Mouse (Mus musculus): ENCODE data around the gene Mocs1.

Mocs1 gene

DNA sequence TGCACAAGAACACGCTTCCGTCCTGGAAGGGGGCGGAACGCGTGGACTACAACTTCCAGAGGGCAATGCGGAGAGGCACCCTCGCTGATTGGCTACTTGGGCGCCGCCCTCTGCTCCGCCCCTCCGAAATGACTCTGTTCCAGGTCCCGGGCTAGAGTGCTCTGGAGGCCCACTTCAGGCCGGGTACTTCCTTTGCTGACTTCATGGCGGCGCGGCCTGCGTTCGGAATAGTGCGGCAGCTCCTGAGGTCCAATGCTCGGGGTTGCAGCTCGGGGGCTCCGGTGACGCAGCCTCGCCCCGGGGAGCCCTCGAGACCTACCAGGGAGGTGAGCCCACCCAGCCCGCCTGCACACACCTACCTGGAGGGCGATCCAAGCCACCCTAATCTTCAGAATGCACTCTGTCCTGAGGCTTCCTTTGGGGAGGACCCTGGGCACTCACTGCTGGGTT lies at the start of gene Mocs1:
Gene Mocs1, plus strand, starts transcription at position 124 of the 450 bp plus-strand sequence.
- DNase-seq (ENCODE audit: low spot score in 2 of 2) = peak; percentile 91 to 94

DNA sequence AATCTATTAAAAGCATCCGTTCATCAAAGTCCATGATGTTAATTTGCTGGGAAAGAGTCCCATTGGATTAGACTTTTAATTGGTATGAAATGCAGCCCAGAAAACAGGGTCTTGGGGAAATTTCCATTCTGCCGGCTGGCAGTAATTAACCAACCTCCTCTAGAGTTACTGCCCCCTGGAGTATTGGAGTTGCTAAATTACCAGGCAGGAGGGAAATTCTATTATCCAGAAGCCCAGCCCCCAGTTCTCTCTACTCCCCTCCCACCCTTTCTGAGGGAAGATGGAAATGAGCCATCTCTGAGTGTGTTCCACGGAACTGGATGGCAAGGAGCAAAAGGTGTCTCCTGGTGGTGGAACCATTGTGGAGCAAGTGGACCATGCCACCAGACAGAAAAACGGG lies 48.5 kb upstream of the Mocs1 start:
- DNase-seq (ENCODE audit: low spot score in 2 of 2) = no peak

DNA sequence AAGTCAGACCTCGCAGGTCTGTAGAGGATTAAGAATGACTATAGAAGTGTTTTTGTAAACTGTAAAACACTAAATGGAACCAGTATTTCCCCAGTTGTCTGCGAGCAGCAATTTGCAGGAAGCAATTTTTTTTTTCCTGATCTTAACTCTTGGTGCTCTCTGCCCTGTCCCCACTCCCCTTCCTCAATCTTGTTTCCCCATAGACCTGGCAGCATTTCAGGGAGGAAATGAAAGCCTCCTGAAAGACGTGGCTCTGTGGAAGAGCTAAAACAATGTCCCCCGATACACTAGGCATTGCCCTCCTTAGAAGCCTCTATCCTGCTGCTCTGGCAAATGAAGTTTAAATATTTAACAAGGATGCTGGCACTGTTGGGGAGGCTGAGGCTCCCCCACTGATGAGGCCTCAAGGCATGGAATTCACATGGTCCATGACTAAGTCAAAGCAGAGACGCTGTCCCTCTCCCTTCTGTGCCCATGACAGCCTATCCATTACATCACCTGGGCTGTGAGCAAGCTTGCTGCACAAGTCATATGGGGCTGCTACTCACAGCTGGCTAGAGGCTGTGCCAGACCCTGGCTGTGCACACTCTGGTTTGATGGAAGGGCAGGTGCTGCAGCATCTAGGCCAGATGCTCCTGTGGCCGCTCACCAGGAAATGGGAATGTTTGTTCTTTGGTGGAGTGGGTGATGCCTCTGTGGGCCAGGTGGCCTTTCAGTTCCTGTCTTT lies 43.8 kb upstream of the Mocs1 start:
- DNase-seq (ENCODE audit: low spot score in 2 of 2) = no peak

DNA sequence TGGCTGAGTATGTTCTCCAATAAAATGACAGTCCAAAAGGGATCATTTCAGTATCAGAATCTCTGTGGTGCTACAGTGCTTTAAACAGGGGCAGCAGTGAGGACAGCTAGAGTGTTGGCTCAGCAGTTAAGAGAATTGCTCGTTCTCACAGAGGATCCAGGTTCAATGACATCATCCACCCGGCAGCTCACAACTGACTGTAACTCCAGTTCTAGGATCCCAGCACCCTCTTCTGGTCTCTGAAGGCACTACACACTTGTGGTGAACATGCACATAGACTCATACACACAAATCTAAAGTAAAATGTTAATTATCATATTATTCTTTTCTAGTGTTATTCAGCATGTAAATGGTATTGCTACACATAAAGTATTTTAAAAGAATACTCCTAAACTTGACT lies 40.4 kb upstream of the Mocs1 start:
- no peak for DNase-seq (ENCODE audit: low spot score in 2 of 2)

DNA sequence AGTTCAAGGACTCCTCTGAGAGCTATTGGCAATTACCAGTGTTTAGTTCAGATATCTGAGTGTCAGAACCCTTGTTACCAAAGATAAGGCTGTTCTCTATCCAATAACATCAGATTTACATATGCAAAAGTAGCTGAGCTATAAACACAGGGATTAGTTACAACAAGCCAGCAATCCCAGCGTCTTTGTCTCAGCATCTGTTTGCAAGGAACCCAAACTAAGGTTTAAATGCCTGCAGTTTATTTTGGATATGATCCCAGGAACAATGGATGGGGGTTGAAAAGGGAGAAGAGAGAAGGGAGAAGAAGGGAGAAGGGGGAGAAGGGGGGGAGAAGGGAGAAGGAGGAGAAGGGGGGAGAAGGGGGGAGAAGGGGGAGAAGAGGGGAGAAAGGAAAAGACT lies 35.4 kb upstream of the Mocs1 start:
- no peak for DNase-seq (ENCODE audit: low spot score in 2 of 2)

DNA sequence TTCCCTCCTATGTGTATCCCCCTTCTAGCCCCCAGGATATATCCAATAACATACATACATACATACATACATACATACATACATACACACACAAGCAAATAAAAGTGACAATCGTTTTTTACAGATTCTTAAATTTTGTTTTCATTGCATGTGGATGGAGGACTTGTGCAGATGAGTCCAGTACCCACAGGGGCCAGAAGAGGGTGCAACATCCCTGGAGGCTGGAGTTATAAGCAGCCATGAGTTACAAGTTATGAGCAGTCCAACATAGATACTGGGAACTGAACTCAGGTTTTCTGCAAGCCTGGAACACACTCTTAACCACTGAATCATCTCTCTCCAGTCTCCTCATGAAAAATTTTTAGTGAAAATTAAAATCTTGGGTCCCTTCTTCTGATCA lies 33.3 kb upstream of the Mocs1 start:
- no peak for DNase-seq (ENCODE audit: low spot score in 2 of 2)

DNA sequence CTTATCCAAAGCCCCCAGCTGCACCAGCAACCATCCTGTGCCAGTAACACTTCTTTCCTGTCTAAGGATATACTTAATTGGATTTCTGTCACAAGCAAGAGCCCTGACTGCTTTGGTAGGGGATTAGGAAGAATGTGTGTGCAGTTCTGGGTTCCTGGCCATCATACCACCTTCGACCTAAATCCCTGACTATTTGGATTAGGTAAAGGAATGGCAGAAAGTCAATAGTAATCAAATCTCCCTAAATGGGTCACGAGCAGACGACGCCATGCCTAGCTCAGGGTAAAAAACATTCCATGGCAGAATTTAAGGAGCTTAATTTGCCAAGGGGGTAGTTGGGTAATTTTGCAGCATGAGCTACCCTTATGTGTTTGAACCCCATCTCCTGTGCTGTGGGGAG lies 28.6 kb upstream of the Mocs1 start:
- DNase-seq (ENCODE audit: low spot score in 2 of 2) = no peak

DNA sequence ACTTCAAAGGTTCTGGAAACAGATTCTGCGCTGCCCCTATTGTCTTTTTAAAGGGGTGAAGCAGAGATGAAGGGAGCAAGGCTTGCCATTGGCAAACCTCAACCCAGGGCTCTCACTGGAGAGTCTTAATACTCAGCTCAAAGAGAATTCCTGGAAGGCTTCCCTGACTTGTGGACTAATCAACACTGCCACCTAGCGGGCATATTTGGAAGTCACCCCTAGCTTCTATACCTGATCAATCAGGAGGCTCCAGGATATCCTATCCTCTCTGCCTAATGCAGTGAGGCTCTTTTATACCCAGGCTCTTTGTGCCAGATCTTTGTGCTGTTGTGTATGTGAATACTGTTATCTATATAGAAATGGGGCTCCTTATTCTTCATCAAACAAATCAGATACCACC lies 28.0 kb upstream of the Mocs1 start:
- peak in 1 of 2 experiments; percentile 68 for DNase-seq (ENCODE audit: low spot score in 2 of 2)

DNA sequence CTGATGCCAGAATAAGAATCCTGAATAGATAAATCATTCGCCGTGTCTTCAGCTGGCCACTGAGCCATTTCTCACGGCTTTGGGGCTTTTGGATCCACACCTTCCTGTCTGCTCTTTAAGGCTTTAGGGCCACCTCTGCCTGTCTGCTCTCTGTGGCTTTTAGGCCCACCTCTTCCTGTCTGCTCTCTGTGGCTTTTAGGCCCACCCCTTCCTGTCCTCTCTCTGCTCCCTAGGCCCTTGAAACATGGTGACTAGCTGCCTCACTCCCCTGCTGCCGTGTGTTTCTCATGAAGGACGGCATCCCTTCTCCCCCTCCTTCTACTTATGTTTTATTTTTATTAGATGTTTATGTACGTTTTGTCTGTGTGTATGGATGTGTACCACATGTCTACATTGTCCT lies 25.0 kb upstream of the Mocs1 start:
- no peak for DNase-seq (ENCODE audit: low spot score in 2 of 2)

DNA sequence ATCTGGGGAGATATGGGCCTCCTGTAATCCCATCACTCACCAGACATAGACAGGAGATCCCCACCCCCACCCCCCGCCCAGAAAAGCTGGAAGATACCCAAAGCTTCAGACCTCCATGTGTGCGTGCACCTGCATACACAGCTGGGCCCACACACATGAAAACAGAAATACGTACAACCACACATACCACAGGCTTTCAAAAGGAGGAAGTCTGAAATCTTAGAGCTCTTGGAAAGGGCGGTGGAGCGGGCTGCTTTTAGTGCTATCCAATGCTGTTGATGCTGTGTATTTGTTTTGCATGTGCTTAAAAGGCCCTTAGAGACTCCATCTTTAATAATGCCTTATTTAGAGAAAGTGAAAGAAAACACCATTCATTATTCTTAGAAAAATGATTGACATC lies 22.2 kb upstream of the Mocs1 start:
- no peak for DNase-seq (ENCODE audit: low spot score in 2 of 2)

DNA sequence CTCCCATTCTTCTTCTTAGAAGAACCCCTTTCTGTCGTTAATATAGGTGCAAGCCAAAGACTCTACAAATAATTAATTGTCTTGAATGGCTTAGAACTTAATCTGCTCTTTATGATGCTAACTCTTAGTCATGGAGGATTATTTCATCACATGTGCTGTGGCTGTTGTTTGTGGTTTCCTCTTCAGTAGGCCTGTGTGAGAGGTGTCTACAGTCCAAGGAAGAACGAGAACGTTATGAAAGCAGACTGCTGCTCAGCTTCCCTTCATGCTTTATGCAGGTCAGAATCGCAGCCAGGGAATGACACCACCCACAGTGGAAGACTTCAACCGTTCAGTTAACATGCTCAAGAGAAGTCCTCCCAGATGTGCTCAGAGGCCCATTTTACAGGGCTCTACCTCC lies 15.2 kb upstream of the Mocs1 start:
- no peak for DNase-seq (ENCODE audit: low spot score in 2 of 2)

DNA sequence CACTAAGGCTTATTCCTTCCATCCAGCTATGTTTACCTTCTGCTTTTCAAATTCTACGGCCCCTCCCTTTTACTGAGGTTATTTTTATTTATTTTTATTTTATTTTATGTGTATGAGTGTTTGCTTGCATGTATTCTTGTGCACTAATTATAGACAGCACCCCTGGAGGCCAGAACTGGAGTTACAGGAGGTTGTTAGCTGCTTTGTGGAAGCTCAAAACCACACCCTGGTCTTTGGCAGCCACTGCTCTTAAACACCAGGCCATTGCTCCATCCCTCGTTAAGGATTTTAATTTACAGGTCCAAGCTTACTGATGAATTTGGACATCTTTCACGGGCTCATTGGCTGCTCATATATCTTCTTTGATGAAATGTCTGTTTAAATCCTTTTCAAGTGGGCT lies 14.6 kb upstream of the Mocs1 start:
- DNase-seq (ENCODE audit: low spot score in 2 of 2) = no peak

DNA sequence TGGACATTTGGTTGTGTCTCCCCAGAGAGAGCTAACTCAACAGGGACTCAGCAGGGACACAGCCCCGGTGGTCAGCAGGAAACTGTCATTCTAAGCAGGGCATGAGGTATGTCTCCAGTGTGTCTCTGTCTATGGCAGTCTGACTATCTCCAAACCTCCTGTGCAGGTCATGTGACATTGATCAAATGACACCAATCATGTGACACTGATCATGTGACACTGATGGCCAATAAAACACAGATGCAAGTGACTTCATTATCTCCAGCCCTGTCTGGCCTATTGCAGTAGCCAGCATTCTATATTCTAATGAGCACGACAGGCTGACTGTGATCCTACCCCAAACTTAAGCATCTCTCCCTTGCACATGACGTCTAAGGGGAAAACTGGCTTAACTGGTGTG lies 11.9 kb upstream of the Mocs1 start:
- no peak for DNase-seq (ENCODE audit: low spot score in 2 of 2)

DNA sequence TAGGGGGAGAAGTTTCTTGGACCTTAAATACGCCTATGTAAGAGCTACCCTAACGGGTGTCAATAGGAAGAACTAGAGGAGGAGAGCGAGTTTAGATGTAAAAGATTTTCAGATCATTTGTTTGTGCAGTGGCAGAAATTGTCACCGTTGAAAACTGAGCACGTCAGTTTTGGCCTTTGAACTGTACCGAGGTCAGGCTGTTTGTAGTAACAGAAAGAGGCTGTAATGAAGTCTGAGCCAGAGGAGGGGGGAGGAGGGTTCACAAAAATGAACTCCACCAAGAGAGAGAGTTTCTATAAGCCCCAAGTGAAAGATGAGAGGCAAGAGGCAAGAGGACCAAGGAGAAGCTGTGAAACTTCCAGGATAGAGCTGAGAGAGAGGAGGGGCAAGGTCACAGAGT lies 8.3 kb upstream of the Mocs1 start:
- DNase-seq (ENCODE audit: low spot score in 2 of 2) = no peak

DNA sequence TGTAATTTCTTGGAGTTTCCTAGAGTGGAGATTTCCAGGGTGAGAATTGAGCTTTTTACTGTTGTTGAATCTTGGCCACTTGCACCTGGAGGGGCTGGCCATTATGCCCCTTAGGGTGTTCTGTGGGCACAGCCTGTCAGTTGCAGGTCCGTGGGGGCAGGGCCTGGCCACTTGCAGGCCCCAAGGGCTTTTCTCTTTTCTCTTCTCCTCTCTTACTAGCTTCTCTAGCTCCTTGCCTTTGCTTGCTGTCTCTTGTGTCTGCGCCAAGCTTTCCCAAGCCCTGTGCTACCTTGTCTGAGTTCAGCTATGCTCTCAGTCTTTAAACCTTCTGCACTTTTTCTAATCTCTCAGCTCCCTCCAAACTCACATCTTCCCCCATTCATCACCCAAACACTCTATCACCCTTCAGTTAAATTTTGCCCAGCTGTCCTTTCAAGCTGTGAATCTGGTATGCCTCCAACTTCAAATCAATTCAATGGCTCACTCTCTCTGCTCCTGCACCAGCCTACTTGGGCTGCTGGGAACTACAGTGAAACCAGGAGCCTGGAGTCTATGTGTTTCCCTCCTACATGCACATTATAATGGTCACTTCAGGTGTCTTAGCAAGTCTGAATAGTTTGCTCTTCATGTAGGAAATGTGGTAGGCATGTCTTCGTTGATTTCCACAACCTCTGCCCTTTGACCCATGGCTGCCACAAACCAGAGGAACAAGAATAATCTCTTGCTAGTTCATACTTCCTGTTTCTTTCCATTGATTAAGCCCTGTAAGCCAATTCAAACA lies 5.7 kb upstream of the Mocs1 start:
- DNase-seq (ENCODE audit: low spot score in 2 of 2) = no peak

DNA sequence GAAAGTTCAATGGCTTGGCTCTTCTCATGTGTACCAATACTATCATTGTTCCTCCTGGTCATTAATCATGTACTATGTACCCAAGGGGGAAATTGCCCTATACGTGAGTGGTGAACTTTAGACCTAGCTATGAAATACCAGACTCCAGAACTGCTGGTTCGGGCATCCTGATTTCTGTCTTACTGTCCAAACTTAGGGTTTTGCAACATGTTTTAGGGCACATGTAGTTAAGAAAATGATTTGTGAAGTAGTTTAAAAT lies 5.2 kb upstream of the Mocs1 start:
- no peak for DNase-seq (ENCODE audit: low spot score in 2 of 2)

DNA sequence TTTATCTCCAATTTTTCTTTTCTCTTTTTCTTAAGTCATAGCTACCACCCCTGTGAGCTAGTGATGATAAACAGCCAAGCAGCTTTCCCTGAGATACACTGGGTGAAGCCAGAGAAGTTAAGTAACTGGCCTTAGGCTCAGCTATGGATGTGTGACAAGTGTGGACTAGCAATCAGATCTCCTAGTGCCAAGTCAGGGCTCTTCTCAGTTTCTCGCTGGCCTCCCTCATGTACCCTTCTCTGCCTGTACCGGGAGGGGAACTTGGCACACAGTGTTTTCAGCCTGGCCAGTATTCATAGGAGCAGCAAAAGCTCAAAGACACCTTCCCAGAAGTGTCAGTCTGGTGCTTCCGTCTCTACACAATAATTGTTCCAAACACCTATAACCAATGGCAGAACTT lies 4.3 kb upstream of the Mocs1 start:
- DNase-seq (ENCODE audit: low spot score in 2 of 2) = no peak

DNA sequence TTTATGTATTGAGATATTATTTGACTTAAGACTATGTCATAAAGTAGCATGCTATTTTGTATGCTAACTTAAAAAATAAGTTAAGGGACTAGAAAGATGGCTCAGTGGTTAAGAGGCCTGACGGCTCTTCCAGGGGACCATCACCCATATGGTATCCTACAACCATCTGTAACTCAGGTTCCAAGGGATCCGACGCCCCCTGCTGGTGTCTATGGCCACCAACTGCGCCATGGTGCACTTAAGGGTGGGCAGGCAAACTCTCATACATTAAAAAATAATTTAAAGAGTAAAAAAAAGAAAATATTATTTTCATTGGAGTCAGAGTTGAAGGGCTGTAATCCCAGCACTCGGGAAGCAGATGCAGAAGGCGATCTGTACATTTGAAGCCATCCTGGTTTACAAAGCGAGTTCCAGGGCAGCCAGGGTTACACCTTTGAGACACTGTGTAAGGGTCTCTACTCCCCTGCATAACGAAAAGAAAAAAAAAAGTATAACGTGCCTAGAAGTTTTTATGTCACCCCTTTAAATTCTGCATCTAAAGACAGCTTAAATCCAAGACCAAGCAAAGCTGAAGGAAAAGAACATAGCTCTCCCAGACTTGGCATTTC lies 427 bp upstream of the Mocs1 start:
- DNase-seq (ENCODE audit: low spot score in 2 of 2) = no peak

DNA sequence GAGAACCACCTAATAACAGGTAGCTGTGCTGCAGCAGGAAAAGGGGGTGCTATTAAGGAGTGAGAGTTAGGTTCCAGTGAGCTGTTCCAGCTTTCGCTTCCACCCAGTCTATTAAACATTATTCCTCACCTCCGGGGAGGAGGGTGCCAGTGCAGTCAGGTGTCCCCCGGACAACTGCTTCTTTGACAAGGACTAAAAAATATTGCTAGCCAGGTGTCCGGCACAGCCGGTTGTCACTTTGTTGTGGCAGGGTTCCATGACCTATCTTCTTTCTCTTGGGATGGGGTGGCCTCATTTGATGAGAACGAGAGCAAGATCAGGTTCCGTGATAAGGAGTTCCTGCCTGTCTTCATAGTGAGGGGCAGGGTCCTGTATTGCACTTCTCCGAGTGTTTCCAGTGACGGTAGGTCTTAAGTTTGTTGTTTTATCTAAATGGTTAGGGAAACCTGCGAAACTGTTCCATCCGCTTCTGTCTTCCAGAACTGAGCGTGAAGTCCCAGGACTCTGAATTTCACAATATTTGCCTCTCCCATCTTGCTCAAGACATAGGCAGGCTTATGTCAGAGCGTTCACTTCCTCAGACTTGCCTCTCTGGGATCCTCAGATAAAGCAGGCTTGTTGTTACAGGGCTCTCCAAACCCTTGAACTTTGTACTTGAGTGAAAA lies 721 bp downstream of the Mocs1 start:
- peak; percentile 35 to 53 for DNase-seq (ENCODE audit: low spot score in 2 of 2)

DNA sequence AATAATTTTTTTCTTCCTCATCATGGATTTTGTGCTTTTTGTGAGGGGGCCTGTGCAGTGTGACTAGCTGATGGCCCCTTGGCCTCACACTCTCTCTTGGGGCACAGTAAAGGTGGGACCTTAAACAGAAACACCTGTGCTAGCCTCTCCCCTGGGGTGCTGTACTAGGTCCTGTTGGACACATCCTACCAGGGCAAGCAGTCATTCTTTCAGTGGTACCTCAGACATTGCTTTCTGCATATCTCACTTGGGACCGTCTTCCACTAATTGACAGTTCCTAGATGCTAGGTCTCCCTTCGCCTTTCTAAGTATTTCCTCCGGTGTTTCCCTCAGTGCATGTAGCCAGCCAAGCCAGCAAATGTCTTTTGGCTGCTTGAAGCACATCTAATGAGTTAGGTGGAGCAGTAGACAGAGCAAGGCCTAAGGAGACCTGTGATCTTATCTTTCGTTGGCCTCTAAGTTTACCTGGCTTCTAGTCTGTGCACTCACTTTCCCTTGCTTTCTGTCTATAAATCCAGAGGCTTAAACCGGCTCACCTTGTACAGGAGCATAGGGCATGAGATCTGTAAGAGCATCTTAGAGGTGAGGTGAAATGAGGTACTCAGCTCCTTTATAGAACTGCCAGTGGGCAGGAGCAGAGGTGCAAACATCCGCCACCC lies 1.4 kb downstream of the Mocs1 start:
- DNase-seq (ENCODE audit: low spot score in 2 of 2) = no peak

DNA sequence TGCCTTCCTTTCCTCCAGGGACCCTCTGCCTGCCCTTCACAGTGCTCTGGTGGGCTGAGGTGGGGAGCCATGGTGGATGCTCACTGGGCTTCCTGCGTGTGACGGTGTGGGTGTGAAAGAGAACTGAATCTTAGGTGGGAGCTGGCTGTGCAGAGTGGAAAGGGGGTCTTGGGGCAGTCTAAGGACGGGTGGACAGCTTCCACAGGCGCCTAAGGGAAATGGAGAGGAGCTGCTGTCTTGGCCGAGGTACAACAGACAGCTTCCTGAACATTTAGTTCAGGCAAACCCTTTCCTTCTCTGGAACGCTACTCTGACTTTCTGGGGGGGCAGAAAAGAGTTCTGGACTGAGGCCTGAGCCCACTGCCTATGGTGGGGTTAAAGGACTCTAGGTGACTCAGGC lies 2.0 kb downstream of the Mocs1 start:
- no peak for DNase-seq (ENCODE audit: low spot score in 2 of 2)

DNA sequence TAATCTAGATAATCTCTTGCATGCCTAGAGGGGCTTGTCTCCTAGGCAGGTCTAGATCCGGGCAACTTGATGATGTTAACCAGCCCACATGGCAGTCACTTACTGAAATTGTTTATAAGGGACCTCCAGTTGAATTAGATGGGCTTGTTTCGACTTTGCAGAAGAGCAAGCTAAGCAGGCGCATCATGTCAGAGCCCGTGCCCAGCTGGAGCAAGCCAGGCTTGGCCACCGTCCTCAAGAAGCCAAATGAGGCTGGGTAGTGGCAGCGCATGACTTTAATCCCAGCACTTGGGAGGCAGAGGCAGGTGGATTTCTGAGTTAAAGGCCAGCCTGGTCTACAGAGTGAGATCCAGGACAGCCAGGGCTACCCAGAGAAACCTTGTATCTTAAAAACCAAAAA lies 3.0 kb downstream of the Mocs1 start:
- no peak for DNase-seq (ENCODE audit: low spot score in 2 of 2)
